Mouse (Mus musculus) A20 (cell line): Measurements from ENCODE around the gene Myrf.
"Not testable (repeated sequence)": the region's sequence is repeated elsewhere in the genome, so short reads cannot be mapped to it uniquely, and the experiment has no call there.

Source experiments
- DNase-seq: peaks from one replicate; pipeline ENCODE4 v3.0.0-alpha.2; 2011; ENCODE audit warnings: low read depth, low spot score

Myrf gene

DNA sequence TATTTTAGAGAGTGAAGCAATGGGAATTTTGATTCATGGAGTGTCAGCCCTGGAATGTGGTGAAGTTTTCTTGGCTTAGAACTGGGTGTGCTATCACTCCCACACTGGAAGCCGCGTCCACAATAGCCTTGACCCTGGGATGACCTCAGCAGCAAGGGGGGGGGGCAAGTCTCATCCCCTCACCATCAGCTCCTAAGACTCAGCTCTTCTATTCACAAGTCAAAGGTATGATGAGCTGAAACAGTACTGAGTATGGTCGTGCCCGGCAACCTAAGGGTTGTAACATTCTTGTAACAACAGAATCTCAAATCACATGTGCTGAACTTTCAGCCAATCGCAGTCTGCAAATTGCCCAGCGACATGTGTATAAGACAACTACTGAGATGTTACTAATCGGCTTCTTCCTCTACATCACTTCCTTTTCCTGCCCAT, 63.6 kb downstream of the Myrf start:
- no peak for DNase-seq

DNA sequence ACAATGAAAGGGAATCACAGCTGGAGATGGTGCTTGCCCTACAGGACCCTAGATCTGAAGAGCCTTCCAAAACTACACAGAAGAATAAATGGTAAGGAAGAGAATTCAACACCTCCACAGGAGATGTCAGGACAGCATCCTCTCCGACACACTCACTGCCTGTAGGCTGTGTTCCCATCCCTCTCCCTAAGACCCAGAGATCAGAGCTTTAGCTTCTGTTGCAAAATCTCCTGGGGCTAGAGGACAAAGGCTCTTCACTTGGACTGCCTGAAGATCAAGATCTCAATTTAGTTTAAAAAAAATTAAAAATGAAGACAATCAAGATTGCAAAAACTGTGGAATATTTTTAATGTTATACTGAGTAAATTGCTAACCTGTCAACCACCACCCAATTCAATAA, 64.1 kb downstream of the Myrf start:
- no peak for DNase-seq

DNA sequence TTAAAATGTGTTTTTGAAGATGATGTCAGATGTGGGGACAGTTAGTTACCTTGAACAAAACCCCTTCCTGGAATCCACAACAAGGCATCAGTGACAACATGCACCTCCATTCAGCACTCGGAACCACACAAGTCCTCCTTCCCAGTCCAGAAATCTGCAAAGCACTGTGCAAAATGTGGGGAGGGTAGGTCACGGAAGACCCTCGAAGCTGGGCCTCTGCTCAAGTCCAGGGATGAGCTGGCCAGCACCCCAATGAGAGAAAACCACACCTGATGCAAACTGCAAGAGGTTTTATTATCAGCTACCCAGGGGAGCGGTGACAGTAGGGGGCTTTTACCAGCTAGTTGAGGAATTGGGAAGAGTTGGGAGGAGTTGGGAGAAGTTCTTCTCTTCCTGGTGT, 65.6 kb downstream of the Myrf start:
- no peak for DNase-seq

DNA sequence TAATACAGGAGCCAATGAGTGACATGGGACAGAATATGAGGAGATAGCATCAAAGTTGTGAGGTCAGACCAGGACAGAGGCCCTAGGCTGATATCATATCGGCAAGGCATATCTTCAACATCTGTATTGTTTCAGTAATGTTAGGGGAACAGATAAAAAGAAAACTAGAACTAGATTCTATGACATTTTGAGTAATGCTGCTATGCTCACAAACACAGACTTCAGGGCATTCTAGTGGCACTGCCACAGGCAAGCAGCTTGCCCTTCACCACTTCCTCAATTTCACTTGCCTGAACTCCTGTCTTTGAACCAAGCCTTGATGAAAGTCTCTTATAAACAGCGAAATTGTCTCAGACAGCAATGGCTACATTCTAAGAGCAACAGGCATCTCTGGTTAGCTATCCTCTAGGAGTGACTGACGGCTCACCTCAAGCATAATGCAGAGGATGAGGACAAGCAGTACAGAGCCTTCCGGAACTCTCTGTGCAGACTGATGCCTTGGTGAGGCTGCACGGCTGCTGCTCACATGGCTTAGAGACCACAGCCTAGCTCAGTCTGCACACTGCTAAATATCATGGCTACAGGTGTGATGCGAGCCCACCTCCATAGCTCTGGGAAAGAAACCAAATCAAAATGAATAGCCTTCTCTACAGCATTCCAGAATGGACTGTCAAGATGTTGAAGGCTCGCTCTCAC, 66.6 kb downstream of the Myrf start:
- DNase-seq: peak; percentile 69

DNA sequence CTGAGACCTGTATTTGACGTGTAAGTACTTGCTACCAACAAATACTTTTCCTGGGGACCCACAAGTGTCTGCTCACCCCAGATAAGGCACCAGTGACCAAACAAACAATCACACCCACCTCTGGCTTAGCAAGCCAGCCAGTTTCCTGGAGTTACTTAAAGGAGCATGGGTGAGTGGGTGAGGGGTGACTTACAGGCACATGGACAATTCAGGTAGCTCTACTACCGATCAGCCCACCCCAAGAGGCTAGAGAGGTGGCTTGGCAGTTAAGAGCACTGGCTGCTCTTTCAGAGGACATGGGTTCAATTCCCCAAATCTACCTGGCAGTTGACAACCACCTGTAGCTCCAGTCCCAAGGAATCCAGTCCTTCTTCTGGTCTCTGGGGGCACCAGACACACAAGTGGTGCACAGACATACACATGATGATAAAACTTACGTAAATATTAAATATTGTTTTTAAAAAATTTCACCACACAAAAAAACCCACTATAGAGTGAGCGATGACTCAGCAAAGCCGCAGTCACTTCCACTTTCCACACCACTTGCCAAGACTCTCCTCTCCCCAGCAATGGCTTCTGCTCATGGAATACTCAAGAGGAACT, 67.3 kb downstream of the Myrf start:
- DNase-seq: peak; percentile 38

DNA sequence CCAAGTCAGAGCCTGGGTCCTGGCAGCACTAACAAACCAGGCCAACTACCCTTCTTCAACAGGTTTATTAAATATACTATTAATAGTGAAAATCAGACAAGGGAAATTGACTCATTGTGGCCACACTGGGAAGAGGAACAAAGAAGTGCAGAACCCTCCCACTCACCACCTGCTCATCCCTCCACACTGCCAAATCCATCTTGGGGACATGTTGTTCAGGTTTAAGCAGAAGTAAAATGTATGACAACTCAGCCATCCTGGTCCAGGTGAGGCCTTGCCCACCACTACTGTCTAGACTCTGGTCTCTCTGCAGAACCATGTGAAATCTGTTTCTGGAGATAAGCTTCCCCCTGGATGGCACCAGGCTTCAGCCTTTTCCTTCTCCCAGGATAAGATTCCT, 68.7 kb downstream of the Myrf start:
- peak; percentile 56 for DNase-seq

DNA sequence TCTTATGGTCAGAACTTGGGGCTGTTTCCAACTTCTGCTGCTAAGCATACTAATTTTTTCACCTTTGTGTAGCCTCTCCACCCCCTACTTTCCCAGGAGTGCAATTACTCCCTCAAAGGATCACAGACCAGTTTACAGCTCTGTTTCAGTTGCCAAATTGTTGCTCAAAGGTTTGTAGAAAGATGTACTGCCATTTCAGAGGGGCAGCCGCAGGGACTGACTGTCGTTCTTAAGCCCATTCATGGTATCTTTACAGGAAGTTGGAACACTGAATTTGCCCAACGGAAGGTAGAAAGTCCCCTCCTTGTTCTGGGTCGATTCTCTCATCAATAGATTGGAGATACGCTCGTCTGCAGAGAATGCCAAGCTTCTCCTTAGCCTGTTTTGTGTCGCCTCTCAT, 69.2 kb downstream of the Myrf start:
- no peak for DNase-seq

DNA sequence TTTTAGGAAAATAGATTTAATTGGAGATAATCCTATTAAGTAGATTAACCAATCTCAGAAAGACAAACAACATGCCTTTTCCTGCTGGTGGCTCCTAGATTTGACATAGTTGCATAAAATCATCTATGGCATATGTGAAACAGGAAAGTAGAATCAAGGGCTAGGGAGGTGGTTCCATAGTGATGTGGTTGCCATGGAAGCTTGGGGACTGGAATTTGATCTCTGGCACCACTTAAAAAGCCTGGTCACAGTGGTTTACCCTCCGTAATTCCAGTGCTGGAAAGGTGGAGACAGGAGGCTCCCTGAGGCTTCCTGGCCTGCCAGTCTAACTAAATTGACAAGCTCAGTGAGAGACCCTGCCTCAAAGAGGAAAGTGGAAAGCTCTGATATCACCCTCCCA, 70.1 kb downstream of the Myrf start:
- DNase-seq: no peak

DNA sequence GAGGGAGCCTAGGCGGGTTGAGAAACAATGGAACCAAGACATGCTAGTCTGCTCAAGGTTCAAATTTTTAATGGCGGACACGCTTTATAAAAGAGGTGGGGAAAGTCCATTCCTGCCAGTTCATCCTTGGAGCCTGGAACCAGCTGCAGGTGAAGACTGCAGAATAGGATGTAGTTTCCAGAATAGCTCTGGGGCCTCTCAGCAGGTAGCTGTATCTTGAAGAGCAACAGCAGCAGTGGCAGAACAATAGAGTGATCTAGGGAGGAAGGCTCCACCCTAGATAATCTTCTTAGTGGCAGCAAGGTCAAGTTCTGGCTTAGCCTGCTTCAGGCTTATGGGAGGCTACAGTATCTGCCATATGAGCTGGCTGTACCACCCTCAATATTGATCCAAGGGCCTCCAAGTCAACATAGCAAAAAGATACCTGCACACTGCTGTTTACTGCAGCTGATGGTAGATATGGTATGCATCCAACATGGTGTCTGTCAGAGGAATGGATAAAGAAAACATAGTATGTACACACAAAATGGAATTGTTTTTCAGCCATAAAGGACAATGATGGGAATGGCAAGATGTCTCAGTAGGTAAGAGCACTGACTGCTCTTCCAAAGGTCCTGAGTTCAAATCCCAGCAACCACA, 70.7 kb downstream of the Myrf start:
- not testable (repeated sequence) for DNase-seq

DNA sequence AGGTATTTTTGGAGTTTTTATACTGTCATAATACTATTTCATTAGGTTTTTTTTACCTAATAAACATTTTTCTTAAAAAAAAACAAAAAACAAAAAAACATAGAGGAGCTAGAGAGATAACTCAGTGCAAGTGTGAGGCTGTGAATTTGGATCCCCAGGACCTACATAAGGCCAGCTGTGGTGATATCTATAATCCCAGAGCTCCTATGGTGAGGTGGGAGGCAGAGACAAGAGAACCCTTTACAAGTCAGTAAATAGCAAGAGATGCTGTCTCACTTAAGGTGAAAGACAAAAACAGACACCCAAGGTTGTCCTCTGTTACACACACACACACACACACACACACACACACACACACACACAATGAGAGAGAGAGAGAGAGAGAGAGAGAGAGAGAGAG, 71.4 kb downstream of the Myrf start:
- DNase-seq: no peak

DNA sequence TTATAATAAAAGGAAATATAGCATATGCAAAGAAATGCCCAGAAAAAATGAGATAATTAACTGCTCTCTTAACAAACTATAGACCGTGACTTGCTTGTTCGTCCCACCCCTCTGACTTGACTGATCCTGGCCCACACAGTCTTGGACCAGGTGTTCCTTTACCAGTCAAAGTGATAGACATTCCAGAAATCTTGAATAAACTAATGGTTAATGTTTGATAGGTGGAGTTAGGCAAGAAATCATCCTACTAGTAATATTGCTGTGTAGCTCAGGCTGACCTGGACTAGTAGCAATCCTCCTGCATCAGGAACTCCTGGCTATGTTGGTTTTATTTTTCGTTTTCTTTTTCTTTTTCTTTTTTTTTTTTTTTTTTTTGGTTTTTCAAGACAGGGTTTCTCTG, 72.1 kb downstream of the Myrf start:
- DNase-seq: no peak

DNA sequence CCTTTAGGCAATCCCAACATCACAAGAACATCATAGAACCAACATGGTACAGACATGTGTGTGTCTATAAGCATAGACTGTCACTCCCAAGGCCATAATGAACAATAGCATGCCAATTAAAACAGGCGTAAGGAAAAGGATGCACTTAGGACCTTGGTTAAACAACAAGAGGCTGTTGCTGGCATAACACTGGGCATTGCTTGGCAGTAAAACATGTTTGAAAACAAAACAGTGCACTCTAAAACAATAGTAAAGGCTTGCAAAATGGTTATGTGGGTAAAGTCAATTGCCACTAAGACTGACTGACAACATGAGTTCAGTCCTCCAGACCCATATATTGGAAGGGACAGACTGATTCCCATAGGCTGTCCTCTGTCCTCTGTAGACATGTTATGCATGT, 72.6 kb downstream of the Myrf start:
- DNase-seq: no peak

DNA sequence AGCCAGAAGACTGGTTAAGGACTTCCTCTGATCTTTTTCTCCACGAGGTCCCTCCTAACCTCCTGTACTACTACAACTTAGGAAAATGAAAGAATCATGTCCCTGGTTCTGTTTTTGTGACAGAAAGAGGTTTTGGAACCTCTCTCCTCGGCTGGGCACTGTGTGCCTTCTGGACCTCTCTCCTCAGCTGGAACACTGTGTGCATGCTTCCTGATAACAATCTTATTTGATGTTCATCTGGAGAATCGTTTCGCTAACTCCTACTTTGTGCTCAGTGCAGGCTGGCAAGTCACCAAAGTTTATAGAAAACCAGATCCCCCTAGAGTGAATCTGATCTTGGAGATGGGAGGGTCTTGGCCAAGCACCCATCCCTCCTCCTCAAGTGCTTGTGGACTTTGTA, 73.4 kb downstream of the Myrf start:
- no peak for DNase-seq

DNA sequence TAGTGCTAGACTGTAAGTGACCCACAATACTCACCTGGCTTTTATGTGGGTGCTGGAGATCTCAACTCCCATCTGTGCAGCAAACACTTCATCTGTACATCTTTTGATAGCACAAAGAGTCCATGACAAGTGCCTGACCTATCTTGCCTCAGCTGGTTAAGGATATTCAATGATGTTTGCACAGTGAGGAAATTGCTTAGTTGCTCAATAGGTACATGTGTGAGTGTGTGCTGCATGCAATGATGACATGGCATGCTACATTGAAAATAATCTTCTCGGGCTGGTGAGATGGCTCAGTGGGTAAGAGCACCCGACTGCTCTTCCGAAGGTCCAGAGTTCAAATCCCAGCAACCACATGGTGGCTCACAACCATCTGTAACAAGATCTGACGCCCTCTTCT, 74.6 kb downstream of the Myrf start:
- not testable (repeated sequence) for DNase-seq

DNA sequence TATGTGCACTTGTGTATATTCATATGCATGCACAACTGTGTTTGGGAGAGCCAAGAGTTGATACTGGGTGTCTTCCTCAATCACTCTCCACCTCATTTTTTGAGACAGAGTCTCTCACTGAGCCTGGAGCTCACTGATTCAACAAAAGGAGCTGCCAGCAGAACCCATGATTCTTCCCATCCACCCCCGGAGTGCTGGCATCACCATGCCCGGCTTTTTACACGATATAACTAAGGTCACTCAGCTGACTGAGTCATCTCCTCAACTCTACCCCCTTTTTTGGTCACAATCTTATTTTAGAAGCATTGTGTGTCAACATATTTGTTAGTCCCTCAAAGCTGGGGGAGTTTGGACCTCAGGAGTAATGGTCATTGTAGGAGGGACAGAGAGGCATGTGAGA, 76.7 kb downstream of the Myrf start:
- DNase-seq: no peak
